Mouse (Mus musculus): ENCODE results near the gene Cdc42bpa.

Gene Cdc42bpa

GRCm38 (mm10) chr1:180191651-180192220 is 231.5 kb downstream of the Cdc42bpa start:
- DNase-seq (ENCODE audit: low spot score in 2 of 2) = no peak

GRCm38 (mm10) chr1:180192866-180193265 is 232.6 kb downstream of the Cdc42bpa start:
- no peak for DNase-seq (ENCODE audit: low spot score in 2 of 2)

DNA sequence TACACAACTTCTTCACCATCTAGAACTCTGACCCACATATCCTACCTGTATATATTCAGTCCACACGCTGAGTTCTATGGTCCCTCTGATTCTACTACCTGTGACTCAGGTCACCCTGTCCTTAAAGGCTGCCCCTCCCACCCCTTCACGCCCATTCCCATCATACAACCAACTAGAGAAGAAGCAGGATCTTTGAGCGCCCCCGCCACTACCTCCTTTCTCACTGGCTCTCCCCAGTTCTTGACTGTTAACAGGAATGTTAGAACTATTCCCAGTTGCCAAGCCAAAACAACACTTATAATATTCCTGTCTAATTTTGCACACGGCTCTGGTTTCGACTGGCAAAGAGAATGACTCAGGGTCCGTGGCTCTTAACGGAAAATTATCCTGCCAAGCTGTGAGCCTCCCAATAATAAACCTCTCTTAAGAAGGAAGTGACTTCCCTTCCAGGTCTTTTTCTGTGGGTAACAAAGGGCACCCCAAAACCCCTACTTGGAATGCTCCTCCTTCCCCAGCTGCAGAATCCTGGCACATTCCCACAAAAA is 233.2 kb downstream of the Cdc42bpa start:
- no peak for DNase-seq (ENCODE audit: low spot score in 2 of 2)

DNA sequence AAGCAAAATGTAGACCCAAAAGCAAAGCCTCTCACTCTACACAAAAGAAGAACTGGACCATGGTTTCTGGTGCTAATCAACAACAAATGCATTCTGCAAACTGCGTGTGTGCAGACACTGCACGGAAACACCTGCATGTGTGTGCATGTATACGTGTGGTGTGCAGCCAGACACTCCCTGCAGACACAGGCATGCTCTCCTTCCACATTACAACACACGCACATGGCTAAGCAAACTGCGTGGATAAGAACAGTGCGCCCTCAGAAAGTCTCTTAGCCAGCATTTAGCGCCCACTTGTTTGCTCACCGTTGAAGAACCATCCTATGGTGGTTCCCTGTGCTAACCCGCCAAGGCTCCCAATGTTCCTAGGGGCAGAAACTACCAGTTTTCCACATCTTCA is 233.8 kb downstream of the Cdc42bpa start:
- DNase-seq (ENCODE audit: low spot score in 2 of 2) = no peak

DNA sequence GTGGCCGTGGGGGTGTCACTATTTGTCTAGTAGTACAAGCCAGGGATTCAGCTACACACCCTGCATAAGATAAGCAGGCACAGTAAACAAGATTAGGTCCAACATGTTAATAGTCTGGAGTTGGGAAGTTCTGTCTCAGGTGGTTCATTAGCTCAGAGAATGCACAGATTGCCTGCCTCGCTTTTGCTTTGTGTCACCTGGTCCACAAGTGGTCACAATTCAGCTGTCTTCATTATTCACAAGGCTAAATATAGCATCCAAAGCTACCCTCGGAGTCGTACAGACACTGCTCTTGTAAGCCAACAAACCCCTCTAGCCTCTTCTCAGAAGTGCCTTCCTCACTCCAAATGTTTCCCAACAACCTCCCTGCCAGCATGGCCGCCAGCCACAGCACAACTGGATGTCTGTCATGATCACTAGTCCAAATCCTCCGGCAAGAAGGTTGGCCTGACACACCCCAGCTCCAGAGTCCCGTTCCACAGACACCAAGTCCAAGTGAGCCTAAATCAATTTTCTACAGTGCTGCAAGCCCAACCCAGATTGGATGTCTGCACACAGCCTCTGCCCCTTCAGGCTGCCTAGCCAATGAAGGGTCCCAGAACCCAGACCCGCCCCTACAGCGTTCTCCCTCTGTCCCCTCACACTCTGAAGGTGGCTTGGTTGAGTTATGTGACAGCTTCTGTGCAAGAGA is 234.7 kb downstream of the Cdc42bpa start:
- no peak for DNase-seq (ENCODE audit: low spot score in 2 of 2)

DNA sequence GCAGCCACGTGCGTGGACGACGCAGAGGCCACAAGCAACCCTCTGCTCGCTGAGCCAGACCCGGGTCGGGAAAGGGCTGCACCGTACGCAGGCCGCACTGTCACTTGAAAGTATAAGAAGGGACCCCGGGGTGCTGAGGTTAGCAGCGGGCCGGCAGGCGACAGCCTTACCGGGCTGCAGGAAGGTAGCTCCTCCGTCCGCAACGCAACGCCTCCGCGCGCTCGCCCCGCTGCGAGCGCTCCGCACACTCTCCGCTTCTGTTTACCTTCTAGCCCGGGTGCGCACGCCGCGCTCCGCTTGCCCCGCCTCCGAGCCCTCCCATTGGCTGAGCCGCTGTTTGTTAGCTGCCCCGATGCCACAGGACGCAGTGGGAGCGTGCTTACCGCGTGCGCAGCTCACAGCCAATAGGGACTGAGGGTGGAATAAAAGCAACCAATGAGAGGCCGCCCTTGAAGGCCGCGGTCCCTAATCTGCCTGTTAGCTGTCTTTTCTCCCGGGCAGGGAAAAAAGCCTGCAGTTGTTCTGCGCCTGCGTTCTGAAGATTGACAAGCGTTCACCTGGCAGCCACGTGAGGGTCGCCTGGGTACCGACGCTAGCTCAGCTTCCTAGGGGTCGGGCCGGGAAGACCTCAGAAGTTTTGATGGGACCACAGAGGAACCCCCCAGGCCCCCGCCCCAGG is 235.6 kb downstream of the Cdc42bpa start:
- DNase-seq (ENCODE audit: low spot score in 2 of 2) = peak; percentile 97 to 99

DNA sequence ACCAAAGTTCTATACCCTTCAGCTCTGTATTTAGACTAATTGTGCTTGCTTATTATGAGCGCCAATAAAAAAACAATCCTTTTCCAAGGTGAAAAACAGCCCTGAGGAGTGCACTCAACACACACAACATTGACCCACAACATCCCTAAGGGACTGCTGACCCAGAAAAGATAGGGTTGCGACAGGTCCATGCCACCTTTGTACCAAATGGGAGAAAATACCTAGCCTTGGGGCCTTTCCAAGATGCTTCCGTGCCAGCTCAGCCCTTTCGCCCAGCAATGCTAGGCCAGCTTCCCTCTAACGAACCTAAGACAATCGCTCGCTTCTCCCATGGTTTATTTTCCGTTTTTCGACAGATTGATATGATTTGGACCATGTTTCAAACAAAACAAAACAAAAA is 236.2 kb downstream of the Cdc42bpa start:
- no peak for DNase-seq (ENCODE audit: low spot score in 2 of 2)

- no peak for DNase-seq (ENCODE audit: low spot score in 2 of 2)
Observed at GRCm38 (mm10) chr1:180197956-180198355, 237.7 kb downstream of the Cdc42bpa start.

GRCm38 (mm10) chr1:180198959-180199714 is 238.9 kb downstream of the Cdc42bpa start, which contains the start of gene Coq8a:
Gene Coq8a (minus strand): TSS chr1:180199602.
- DNase-seq (ENCODE audit: low spot score in 2 of 2) = no peak

DNA sequence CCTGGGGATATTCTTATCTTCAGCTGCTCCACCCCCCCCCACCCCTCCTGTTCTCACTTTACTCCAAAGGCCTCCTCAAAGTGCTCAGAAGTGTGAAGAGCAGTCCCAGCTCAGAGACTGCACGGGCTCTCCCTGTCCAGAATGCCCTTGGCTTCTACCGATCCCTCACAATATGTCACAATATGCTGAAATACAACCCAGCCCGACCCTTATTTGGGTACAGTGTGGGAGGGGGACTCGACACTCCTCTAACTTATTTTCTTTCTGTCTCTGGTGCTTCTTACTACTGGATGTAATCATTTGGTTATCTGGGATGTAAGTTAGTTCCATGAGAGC is 239.4 kb downstream of the Cdc42bpa start:
- DNase-seq (ENCODE audit: low spot score in 2 of 2) = no peak

GRCm38 (mm10) chr1:180200722-180201121 is 240.4 kb downstream of the Cdc42bpa start:
- no peak for DNase-seq (ENCODE audit: low spot score in 2 of 2)

GRCm38 (mm10) chr1:180208370-180208769 is 248.1 kb downstream of the Cdc42bpa start:
- DNase-seq (ENCODE audit: low spot score in 2 of 2) = no peak

DNA sequence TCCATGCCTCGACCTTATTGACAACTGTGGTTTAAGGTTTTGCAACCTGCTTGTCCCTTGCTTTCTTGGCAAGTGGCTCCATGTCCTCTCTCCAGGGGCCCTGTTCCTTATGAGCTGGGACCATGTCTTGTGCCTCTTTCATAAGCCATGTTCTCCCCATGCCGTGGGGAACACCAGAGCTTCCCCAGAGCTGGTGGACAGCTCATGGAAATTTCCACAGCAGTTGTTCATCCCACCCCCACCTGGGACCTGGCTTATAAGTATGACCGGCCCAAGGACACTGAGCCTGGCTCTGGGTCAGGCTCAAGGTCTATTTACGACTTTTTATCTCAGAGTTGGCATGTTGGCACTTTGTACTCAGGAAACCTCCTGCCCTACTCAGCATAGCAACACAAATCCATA is 249.8 kb downstream of the Cdc42bpa start:
- DNase-seq (ENCODE audit: low spot score in 2 of 2) = no peak

DNA sequence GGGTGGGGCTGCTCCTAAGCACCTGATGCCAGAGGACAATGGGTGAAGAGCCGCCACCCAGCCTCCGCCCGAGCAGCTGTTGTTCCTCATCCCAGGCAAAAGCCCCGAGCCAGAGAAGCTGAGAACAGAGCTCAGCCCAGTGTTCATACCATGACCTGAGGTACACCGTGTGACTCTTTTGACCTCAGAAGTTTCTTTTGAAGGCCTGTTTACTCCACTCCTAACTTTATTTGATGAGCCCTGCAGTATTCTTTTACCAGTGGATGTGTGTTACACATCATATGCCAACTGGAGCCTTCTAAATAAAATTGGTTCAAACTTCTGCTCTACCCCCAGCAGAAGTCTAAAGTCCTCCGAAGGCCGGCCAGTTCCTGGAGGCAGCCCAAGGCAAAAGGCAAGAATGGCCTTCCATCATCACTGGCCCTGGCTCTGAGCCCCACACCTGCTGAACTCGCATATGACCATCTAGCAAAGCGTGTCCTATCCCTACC is 250.6 kb downstream of the Cdc42bpa start:
- DNase-seq (ENCODE audit: low spot score in 2 of 2) = no peak

- no peak for DNase-seq (ENCODE audit: low spot score in 2 of 2)
Observed at GRCm38 (mm10) chr1:180212911-180213310, 252.6 kb downstream of the Cdc42bpa start.

GRCm38 (mm10) chr1:180215044-180215443 is 254.8 kb downstream of the Cdc42bpa start:
- DNase-seq (ENCODE audit: low spot score in 2 of 2) = no peak
